Mouse (Mus musculus) lung, postnatal 36 days (tissue): ENCODE data around the gene Cacna1g.
"Not testable (repeated sequence)": the region's sequence is repeated elsewhere in the genome, so short reads cannot be mapped to it uniquely, and the experiment has no call there.

Source experiments
- DNase-seq: peaks from one replicate; pipeline ENCODE4 v3.0.0; 2022; ENCODE audit warnings: mixed read lengths

Cacna1g gene

GRCm38 (mm10) chr11:94402029-94402428, 72.0 kb downstream of the Cacna1g start:
- not testable (repeated sequence) for DNase-seq

- no peak for DNase-seq
These were observed 73.0 kb downstream of the Cacna1g start for GRCm38 (mm10) chr11:94400996-94401395.

- DNase-seq: no peak
These were observed 79.9 kb downstream of the Cacna1g start for GRCm38 (mm10) chr11:94394107-94394506.

- DNase-seq: not testable (repeated sequence)
These were observed 80.5 kb downstream of the Cacna1g start for GRCm38 (mm10) chr11:94393490-94393889.

GRCm38 (mm10) chr11:94392672-94393109, 81.3 kb downstream of the Cacna1g start, which contains the start of gene Abcc3:
Abcc3 (minus strand) TSS chr11:94392997.
- peak; percentile 90 for DNase-seq

- DNase-seq: no peak
These were observed 82.3 kb downstream of the Cacna1g start for GRCm38 (mm10) chr11:94391661-94392060.

- no peak for DNase-seq
These were observed 83.2 kb downstream of the Cacna1g start for GRCm38 (mm10) chr11:94390825-94391224.

- DNase-seq: no peak
These were observed 84.1 kb downstream of the Cacna1g start for GRCm38 (mm10) chr11:94389724-94390396.

GRCm38 (mm10) chr11:94389021-94389420, 85.0 kb downstream of the Cacna1g start:
- DNase-seq: no peak

GRCm38 (mm10) chr11:94387756-94388155, 86.2 kb downstream of the Cacna1g start:
- no peak for DNase-seq

- peak; percentile 84 for DNase-seq
These were observed 87.8 kb downstream of the Cacna1g start for GRCm38 (mm10) chr11:94385977-94386771.

GRCm38 (mm10) chr11:94379736-94380135, 94.3 kb downstream of the Cacna1g start:
- DNase-seq: no peak

- DNase-seq: no peak
These were observed 94.9 kb downstream of the Cacna1g start for GRCm38 (mm10) chr11:94379061-94379460.

GRCm38 (mm10) chr11:94374276-94374948, 99.6 kb downstream of the Cacna1g start:
- DNase-seq: no peak

- DNase-seq: peak; percentile 64
These were observed 103.2 kb downstream of the Cacna1g start for GRCm38 (mm10) chr11:94370809-94371208.

- DNase-seq: no peak
These were observed 104.0 kb downstream of the Cacna1g start for GRCm38 (mm10) chr11:94369981-94370380.

GRCm38 (mm10) chr11:94365340-94365739, 108.7 kb downstream of the Cacna1g start:
- DNase-seq: peak; percentile 86

- peak; percentile 49 for DNase-seq
These were observed 110.3 kb downstream of the Cacna1g start for GRCm38 (mm10) chr11:94363690-94364089.

- no peak for DNase-seq
These were observed 111.9 kb downstream of the Cacna1g start for GRCm38 (mm10) chr11:94362101-94362500.

- DNase-seq: no peak
These were observed 112.7 kb downstream of the Cacna1g start for GRCm38 (mm10) chr11:94361166-94361870.

GRCm38 (mm10) chr11:94359168-94359567, 114.8 kb downstream of the Cacna1g start:
- DNase-seq: no peak
